Mouse (Mus musculus) heart, embryonic 14.5 days (tissue): ENCODE data around the gene Rela. TPM values are rescaled to one million over a fixed set of nuclear protein-coding genes. Genes with fewer than 3 reads are reported as not detected.

ENCODE experiments used
- ATAC-seq: fragments of 200-750 bp; cut with Nextera tagmentation; 2 replicates; pipeline ENCODE4 v1.8.0; 2017; ENCODE audit warnings: low read depth, moderate TSS enrichment; ENCODE audit not compliant: insufficient number of reproducible peaks, insufficient read depth, low FRiP score
- H3K27ac ChIP-seq, 2 experiments: fragments of 200-500 bp in 1 of 2; fragments of 300-500 bp in 1 of 2; sonication (generic) in 1 of 2; replicated peaks in 1 of 2; 2 replicates each; pipeline ENCODE4 v1.5.1; 2012 to 2014; ENCODE audit warnings: low read depth in 2 of 2, low read length in 2 of 2, control low read depth in 1 of 2, mild to moderate bottlenecking in 1 of 2, mixed read lengths in 1 of 2; ENCODE audit not compliant: control insufficient read depth in 1 of 2, insufficient read depth in 1 of 2
- H3K27me3 ChIP-seq: fragments of 300-500 bp; sonication (generic); 2 replicates; pipeline ENCODE4 v1.6.1; 2014; ENCODE audit warnings: mild to moderate bottlenecking, low read length, control low read depth; ENCODE audit not compliant: control insufficient read depth, insufficient read depth
- H3K36me3 ChIP-seq: fragments of 300-500 bp; sonication (generic); 2 replicates; pipeline ENCODE4 v1.6.1; 2014; ENCODE audit warnings: mild to moderate bottlenecking, control low read depth, low read length, mixed read lengths; ENCODE audit not compliant: control insufficient read depth, insufficient read depth
- H3K4me1 ChIP-seq, 2 experiments: fragments of 200-500 bp in 1 of 2; fragments of 300-500 bp in 1 of 2; sonication (generic) in 1 of 2; 2 replicates each; pipeline ENCODE4 v1.6.1; 2012 to 2014; ENCODE audit warnings: low read length in 2 of 2, control low read depth in 1 of 2, mixed read lengths in 1 of 2; ENCODE audit not compliant: control insufficient read depth in 2 of 2, insufficient read depth in 2 of 2
- H3K4me2 ChIP-seq: fragments of 300-500 bp; sonication (generic); 2 replicates; pipeline ENCODE4 v1.6.1; 2014; ENCODE audit warnings: mild to moderate bottlenecking, low read length
- H3K4me3 ChIP-seq, 2 experiments: fragments of 200-500 bp in 1 of 2; fragments of 300-500 bp in 1 of 2; sonication (generic) in 1 of 2; 2 replicates each; pipeline ENCODE4 v1.5.1; 2012 to 2014; ENCODE audit warnings: low read length in 2 of 2, mild to moderate bottlenecking in 2 of 2, control low read depth in 1 of 2, low read depth in 1 of 2, moderate library complexity in 1 of 2; ENCODE audit not compliant: control insufficient read depth in 1 of 2, insufficient read depth in 1 of 2
- H3K9ac ChIP-seq: fragments of 300-500 bp; sonication (generic); 2 replicates; pipeline ENCODE4 v1.6.1; 2014; ENCODE audit warnings: mild to moderate bottlenecking, low read length
- H3K9me3 ChIP-seq: fragments of 300-500 bp; sonication (generic); 2 replicates; pipeline ENCODE4 v1.6.1; 2016; ENCODE audit warnings: low read length, control low read depth; ENCODE audit not compliant: control insufficient read depth
- WGBS: fragments of 180-500 bp; shearing (Covaris S2); extraction: QIAGEN DNeasy Blood & Tissue Kit; methylation state at CpG from one replicate; pipeline ENCODE4 v1.1.7; 2014; 5-methylcytosine and 5-hydroxymethylcytosine counted together
- polyA plus RNA-seq: library from polyadenylated mRNA; unstranded; fragments of >200 nt; fragmentation: Nextera tagmentation; extraction: Ambion mirVana; gene quantifications from 2 replicates; pipeline ENCODE4 v1.2.1, GENCODE M21; 2014

Rela gene
- polyA plus RNA-seq, 1 experiment from 2014 or later, result 36.9 TPM

GRCm38 (mm10) chr19:5660942-5661751, 23.9 kb downstream of the Rela start:
- Histone ChIP-seq H3K9me3 (no peaks in the 10 kb centered on the region), H3K27ac (peak overlapping the region; percentile 52 to 88), H3K4me1 (peaks cover 10 to 23% of the 10 kb centered on the region in 2 experiments), H3K4me3 (peak overlapping the region; percentile 12 to 24), H3K27me3 (no peaks in the 10 kb centered on the region), H3K36me3 (peaks cover 47% of the 10 kb centered on the region), H3K4me2 (peak overlapping the region; percentile 73), H3K9ac (peak overlapping the region; percentile 34; the same call in 1 of the 2 replicates)
- whole genome bisulfite sequencing, result 58% methylated on average over 16 of the region's 16 CpGs
- ATAC-seq, result no peak

GRCm38 (mm10) chr19:5662310-5662709, 25.0 kb downstream of the Rela start:
- Histone ChIP-seq H3K4me2 (peak overlapping the region; percentile 73), H3K9ac (peak overlapping the region; percentile 72), H3K27me3 (no peaks in the 10 kb centered on the region), H3K36me3 (peaks cover 49% of the 10 kb centered on the region), H3K9me3 (no peaks in the 10 kb centered on the region), H3K27ac (peak overlapping the region; percentile 87 to 88), H3K4me3 (peak overlapping the region; percentile 60 to 78), H3K4me1 (peaks cover 10 to 23% of the 10 kb centered on the region in 2 experiments)
- 68% methylated on average over 8 of the region's 8 CpGs for WGBS
- ATAC-seq, result no peak

GRCm38 (mm10) chr19:5662981-5663913, 26.0 kb downstream of the Rela start, which contains the start of gene Sipa1:
Gene Sipa1 (minus strand): TSS chr19:5663707.
- peaks cover 50% of the 10 kb centered on the region for H3K36me3 ChIP-seq
- peak within 1 kb of the TSS; percentile 60 to 78 for H3K4me3 ChIP-seq
- peak within 1 kb of the TSS; percentile 72 for H3K9ac ChIP-seq
- ATAC-seq, result peak; percentile 92
- 3% methylated on average over 32 of the region's 32 CpGs for WGBS
- no peaks in the 10 kb centered on the region for H3K9me3 ChIP-seq
- peak within 1 kb of the TSS; percentile 73 for H3K4me2 ChIP-seq
- no peaks in the 10 kb centered on the region for H3K27me3 ChIP-seq
- H3K4me1 ChIP-seq, result peaks cover 10 to 23% of the 10 kb centered on the region in 2 experiments
- H3K27ac ChIP-seq, result peak within 1 kb of the TSS; percentile 87 to 88

- WGBS, result 92% methylated on average over 10 of the region's 10 CpGs
- H3K4me3 ChIP-seq, result no peak overlapping the region
- no peak for ATAC-seq
These were observed 27.5 kb downstream of the Rela start for GRCm38 (mm10) chr19:5664669-5665257.

GRCm38 (mm10) chr19:5665465-5665864, 28.2 kb downstream of the Rela start:
- peaks cover 54% of the 10 kb centered on the region for H3K36me3 ChIP-seq
- H3K27me3 ChIP-seq, result no peaks in the 10 kb centered on the region
- H3K4me2 ChIP-seq, result no peak overlapping the region
- H3K27ac ChIP-seq, result no peak overlapping the region
- 67% methylated on average over 15 of the region's 15 CpGs for WGBS
- no peak for ATAC-seq
- no peak overlapping the region for H3K4me3 ChIP-seq
- no peak overlapping the region for H3K9ac ChIP-seq
- no peaks in the 10 kb centered on the region for H3K9me3 ChIP-seq
- peaks cover 10 to 23% of the 10 kb centered on the region in 2 experiments for H3K4me1 ChIP-seq

More at GRCm38 (mm10) chr19:5664669-5665257, 27.5 kb downstream of the Rela start:
- Histone ChIP-seq H3K9ac (no peak overlapping the region), H3K36me3 (peaks cover 47% of the 10 kb centered on the region), H3K4me2 (no peak overlapping the region), H3K27ac (no peak overlapping the region), H3K27me3 (no peaks in the 10 kb centered on the region), H3K9me3 (no peaks in the 10 kb centered on the region), H3K4me1 (peaks cover 10 to 23% of the 10 kb centered on the region in 2 experiments)

GRCm38 (mm10) chr19:5666386-5666785, 29.1 kb downstream of the Rela start:
- Histone ChIP-seq H3K4me3 (no peak overlapping the region), H3K4me1 (peaks cover 10 to 21% of the 10 kb centered on the region in 2 experiments), H3K4me2 (no peak overlapping the region), H3K27ac (no peak overlapping the region), H3K27me3 (no peaks in the 10 kb centered on the region), H3K36me3 (peaks cover 63% of the 10 kb centered on the region), H3K9ac (no peak overlapping the region), H3K9me3 (no peaks in the 10 kb centered on the region)
- no peak for ATAC-seq
- WGBS, result 89% methylated on average over 18 of the region's 18 CpGs

GRCm38 (mm10) chr19:5668372-5668771, 31.1 kb downstream of the Rela start:
- H3K9me3 ChIP-seq, result no peaks in the 10 kb centered on the region
- no peak overlapping the region for H3K4me3 ChIP-seq
- no peaks in the 10 kb centered on the region for H3K27me3 ChIP-seq
- no peak overlapping the region for H3K4me2 ChIP-seq
- no peak overlapping the region for H3K27ac ChIP-seq
- WGBS, result 91% methylated on average over 4 of the region's 4 CpGs
- H3K36me3 ChIP-seq, result peaks cover 83% of the 10 kb centered on the region
- ATAC-seq, result no peak
- H3K9ac ChIP-seq, result no peak overlapping the region
- H3K4me1 ChIP-seq, result peaks cover 3 to 7% of the 10 kb centered on the region in 2 experiments; a peak in 3 of 4 replicates
